Comparison of ENCODE assay signal across 9 mouse cellular contexts in genomic region chr17:43629496-43630426, GRCm38 (mm10). TPM values are rescaled to one million over a fixed set of nuclear protein-coding genes. Genes with fewer than 3 reads are reported as not detected.
DNase-seq lines count a peak whose midpoint lies in the region; ATAC-seq and TF ChIP-seq lines count a peak whose summit lies in the region.
"Had no signal": no experiment of that assay in that cellular context is flagged by ENCODE, and none has a peak within 500 bp of the region (broad histone marks: within the 10 kb centered on the region; RNA-seq: fewer than 3 reads in every experiment).

Gene Tdrd6, minus strand, starts transcription at chr17:43630299.

- H3K27ac ChIP-seq in lung, embryonic 16.5 days (ENCODE audit: low read length), result no peak within 1 kb of the TSS
- H3K27ac ChIP-seq in forebrain, embryonic 16.5 days (ENCODE audit: low read length), result no peak within 1 kb of the TSS
- H3K27ac ChIP-seq in limb, embryonic 14.5 days (replicated peaks; ENCODE audit: low read depth, low read length), result no peak within 1 kb of the TSS

- H3K27me3 ChIP-seq in lung, embryonic 16.5 days (ENCODE audit: control insufficient read depth, insufficient read depth, low read depth, low read length), result peaks cover 31% of the 10 kb centered on the region
- peaks cover 16% of the 10 kb centered on the region for H3K27me3 ChIP-seq in forebrain, embryonic 16.5 days (replicated peaks; ENCODE audit: control insufficient read depth, insufficient read depth, low read length)
- H3K27me3 ChIP-seq in limb, embryonic 14.5 days (ENCODE audit: control insufficient read depth, insufficient read depth, low read length), result peaks cover 31% of the 10 kb centered on the region

- 0 out of 2 replicates have a peak, but pooled peaks have one; percentile 13 for ATAC-seq in cerebellum, adult (ENCODE audit: insufficient number of reproducible peaks, low FRiP score, low TSS enrichment)
- peak; percentile 64 for ATAC-seq in lung, embryonic 16.5 days (ENCODE audit: low read depth)
- peak; percentile 72 for ATAC-seq in forebrain, embryonic 16.5 days
- ATAC-seq in limb, embryonic 14.5 days (ENCODE audit: low FRiP score, low read depth), result no peak; the same call in 1 of the 2 replicates
- no peak for ATAC-seq in inflammation-experienced regulatory T-cells, adult 6 months

- H3K9me3 ChIP-seq in lung, embryonic 16.5 days (ENCODE audit: control insufficient read depth, low read length), result no peaks in the 10 kb centered on the region
- H3K9me3 ChIP-seq in forebrain, embryonic 16.5 days (ENCODE audit: control insufficient read depth, low read length), result peaks cover 4% of the 10 kb centered on the region; the same call in 1 of the 2 replicates
- H3K9me3 ChIP-seq in limb, embryonic 14.5 days (ENCODE audit: control insufficient read depth, low read length), result no peaks in the 10 kb centered on the region

- DNase-seq in cerebellum, adult 11 months, result no peak
- no peak for DNase-seq in lung, postnatal 14 days
- no peak for DNase-seq in limb, embryonic 14.5 days (ENCODE audit: low spot score)
- DNase-seq in right cerebral cortex, postnatal 25 days, result peak; percentile 20

- TF ChIP-seq POLR2A in limb, embryonic 14.5 days (IDR thresholded peaks at IDR 0.05; ENCODE audit: borderline replicate concordance, extremely low read depth, insufficient read depth, insufficient read length), result no peak

- H3K4me2 ChIP-seq in lung, embryonic 16.5 days (ENCODE audit: low read depth, low read length), result peak within 1 kb of the TSS; percentile 62
- peak within 1 kb of the TSS; percentile 90 for H3K4me2 ChIP-seq in forebrain, embryonic 16.5 days (ENCODE audit: low read length)
- peak within 1 kb of the TSS; percentile 72 for H3K4me2 ChIP-seq in limb, embryonic 14.5 days (replicated peaks; ENCODE audit: low read depth, low read length, severe bottlenecking)

- WGBS in lung, embryonic 16.5 days, result 2% methylated on average over 82 of the region's 83 CpGs
- 2% methylated on average over 83 of the region's 83 CpGs for WGBS in forebrain, embryonic 16.5 days
- 7% methylated on average over 50 of the region's 83 CpGs for WGBS in limb, embryonic 14.5 days

- H3K4me1 ChIP-seq in lung, embryonic 16.5 days (replicated peaks; ENCODE audit: control insufficient read depth, insufficient read depth, low read length), result peaks cover 9% of the 10 kb centered on the region
- peaks cover 14% of the 10 kb centered on the region for H3K4me1 ChIP-seq in forebrain, embryonic 16.5 days (replicated peaks; ENCODE audit: control insufficient read depth, insufficient read depth, low read length)
- peaks cover 6% of the 10 kb centered on the region for H3K4me1 ChIP-seq in limb, embryonic 14.5 days (ENCODE audit: control insufficient read depth, insufficient read depth, low read length)

- H3K9ac ChIP-seq in lung, embryonic 16.5 days (ENCODE audit: low read length), result peak within 1 kb of the TSS; percentile 44
- peak within 1 kb of the TSS; percentile 60 for H3K9ac ChIP-seq in forebrain, embryonic 16.5 days (replicated peaks; ENCODE audit: low read depth, low read length)
- peak within 1 kb of the TSS; percentile 41 for H3K9ac ChIP-seq in limb, embryonic 14.5 days (ENCODE audit: low read depth, low read length, severe bottlenecking)

- H3K36me3 ChIP-seq in lung, embryonic 16.5 days (ENCODE audit: control insufficient read depth, insufficient read depth, low read length), result no peaks in the 10 kb centered on the region
- no peaks in the 10 kb centered on the region for H3K36me3 ChIP-seq in forebrain, embryonic 16.5 days (ENCODE audit: control insufficient read depth, insufficient read depth)
- H3K36me3 ChIP-seq in limb, embryonic 14.5 days (ENCODE audit: control insufficient read depth, insufficient read depth, low read length), result no peaks in the 10 kb centered on the region

- peak within 1 kb of the TSS; percentile 43 for H3K4me3 ChIP-seq in lung, embryonic 16.5 days (ENCODE audit: low read length)
- H3K4me3 ChIP-seq in forebrain, embryonic 16.5 days (replicated peaks; ENCODE audit: low read length), result peak within 1 kb of the TSS; percentile 51
- peak within 1 kb of the TSS; percentile 41 for H3K4me3 ChIP-seq in limb, embryonic 14.5 days (replicated peaks; ENCODE audit: low read length)

RNA-seq across cellular contexts. Expression of gene Tdrd6, which starts in this region (rescaled TPM):
- not detected in 2 replicates for polyA plus RNA-seq in lung, embryonic 16.5 days (2015; fragmentation: Nextera tagmentation; extraction: Ambion mirVana)
- 0.27 and 0.66 TPM in 2 replicates for polyA plus RNA-seq in forebrain, embryonic 16.5 days (2015; fragmentation: Nextera tagmentation; extraction: Ambion mirVana)
- polyA plus RNA-seq in limb, embryonic 14.5 days (2012; rRNA removed), result 0.12 and 0.59 TPM in 2 replicates
- not detected in 2 replicates for polyA plus RNA-seq in limb, embryonic 14.5 days (2014; fragmentation: Nextera tagmentation; extraction: Ambion mirVana)
- not detected for polyA plus RNA-seq in inflammation-experienced regulatory T-cells, adult 6 months (2017; shearing (Covaris generic))
- polyA plus RNA-seq: C2C12 had no signal

Comparison
In these comparisons a context has a peak if more than half of its experiments do, and no peak if none do; other contexts are left out.
1. Peak in ATAC-seq, H3K4me3 ChIP-seq, H3K9ac ChIP-seq and H3K4me2 ChIP-seq in lung, embryonic 16.5 days; RNA of the gene not detected or under 1 TPM.
2. Peak in ATAC-seq, H3K4me3 ChIP-seq, H3K9ac ChIP-seq and H3K4me2 ChIP-seq in forebrain, embryonic 16.5 days; RNA of the gene not detected or under 1 TPM.